ENCODE assay signal across 8 mouse cellular contexts in genomic region chr12:117534087-117534751, GRCm38 (mm10). TPM values are rescaled to one million over a fixed set of nuclear protein-coding genes. Genes with fewer than 3 reads are reported as not detected.
DNase-seq lines count a peak whose midpoint lies in the region; ATAC-seq and TF ChIP-seq lines count a peak whose summit lies in the region.

No protein-coding gene starts in this region.

- peak; percentile 47 for DNase-seq in urinary bladder, adult 2 months (ENCODE audit: low spot score)
- no peak for DNase-seq in urinary bladder, postnatal 10 days (ENCODE audit: low spot score)
- DNase-seq in forebrain, embryonic 11.5 days (ENCODE audit: low spot score): peak; percentile 64
- peak; percentile 45 to 49 for DNase-seq in heart, postnatal 14 days
- DNase-seq in layer of hippocampus, adult 2 months (ENCODE audit: low spot score in 2 of 2): peak; percentile 39 to 46
- peak; percentile 70 for DNase-seq in lung, embryonic 14.5 days
- DNase-seq in thymus, postnatal 10 days (ENCODE audit: low spot score in 2 of 2): peak; percentile 39 to 49

- H3K4me2 ChIP-seq in forebrain, embryonic 11.5 days (ENCODE audit: low read depth, low read length, severe bottlenecking): peak overlapping the region; percentile 96
- peak overlapping the region; percentile 87 for H3K4me2 ChIP-seq in lung, embryonic 14.5 days

- peaks cover 3% of the 10 kb centered on the region; the same call in 1 of the 2 replicates for H3K4me1 ChIP-seq in forebrain, embryonic 11.5 days (replicated peaks; ENCODE audit: control insufficient read depth, insufficient read depth, low read length)
- no peaks in the 10 kb centered on the region for H3K4me1 ChIP-seq in lung, embryonic 14.5 days (ENCODE audit: insufficient read depth)
- H3K4me1 ChIP-seq in olfactory bulb, adult 2 months (ENCODE audit: control insufficient read depth, insufficient read depth, low read length): no peaks in the 10 kb centered on the region

- TF ChIP-seq CTCF in layer of hippocampus, adult 2 months (conservative IDR thresholded peaks at IDR 0.05): peak; percentile 64
- TF ChIP-seq CTCF in lung, embryonic 14.5 days (IDR thresholded peaks at IDR 0.05; ENCODE audit: low read depth): peak; percentile 38
- no peak for TF ChIP-seq CTCF in olfactory bulb, adult 2 months (IDR thresholded peaks at IDR 0.05; ENCODE audit: insufficient read depth, low read depth, low read length)

- H3K9me3 ChIP-seq in forebrain, embryonic 11.5 days (ENCODE audit: control insufficient read depth, low read length): no peaks in the 10 kb centered on the region
- no peaks in the 10 kb centered on the region for H3K9me3 ChIP-seq in lung, embryonic 14.5 days (ENCODE audit: low read depth, low read length)

- peak; percentile 86 for ATAC-seq in forebrain, embryonic 11.5 days (replicated peaks; ENCODE audit: low FRiP score)
- ATAC-seq in lung, embryonic 14.5 days (ENCODE audit: insufficient read depth): peak; percentile 79

- peak overlapping the region; percentile 58 for H3K9ac ChIP-seq in forebrain, embryonic 11.5 days (ENCODE audit: low read length)
- peak overlapping the region; percentile 66 for H3K9ac ChIP-seq in lung, embryonic 14.5 days

- H3K27ac ChIP-seq in forebrain, embryonic 11.5 days (ENCODE audit: low read depth, low read length): no peak overlapping the region
- H3K27ac ChIP-seq in layer of hippocampus, adult 2 months: peak overlapping the region; percentile 85
- peak overlapping the region; percentile 67 for H3K27ac ChIP-seq in lung, embryonic 14.5 days (ENCODE audit: low read depth)
- peak overlapping the region; percentile 19 for H3K27ac ChIP-seq in olfactory bulb, adult 2 months (ENCODE audit: insufficient read depth, low read depth, low read length)

- H3K36me3 ChIP-seq in forebrain, embryonic 11.5 days (ENCODE audit: control insufficient read depth, insufficient read depth, low read length): no peaks in the 10 kb centered on the region
- no peaks in the 10 kb centered on the region for H3K36me3 ChIP-seq in lung, embryonic 14.5 days (ENCODE audit: insufficient read depth)

- WGBS in forebrain, embryonic 11.5 days: under 1% methylated on average over 66 of the region's 66 CpGs
- under 1% methylated on average over 47 of the region's 66 CpGs for WGBS in lung, embryonic 14.5 days
- under 1% methylated on average over 65 of the region's 66 CpGs for WGBS in olfactory bulb, adult 2 months

- H3K4me3 ChIP-seq in forebrain, embryonic 11.5 days (ENCODE audit: low read depth, low read length): peak overlapping the region; percentile 58
- H3K4me3 ChIP-seq in layer of hippocampus, adult 2 months: peak overlapping the region; percentile 72
- H3K4me3 ChIP-seq in lung, embryonic 14.5 days (ENCODE audit: low read depth, low read length): peak overlapping the region; percentile 64
- H3K4me3 ChIP-seq in olfactory bulb, adult 2 months (ENCODE audit: insufficient read depth, low read depth, low read length): peak overlapping the region; percentile 72

- peaks cover 21% of the 10 kb centered on the region for H3K27me3 ChIP-seq in forebrain, embryonic 11.5 days (ENCODE audit: control insufficient read depth, insufficient read depth, low read length)
- peaks cover 26% of the 10 kb centered on the region for H3K27me3 ChIP-seq in lung, embryonic 14.5 days (ENCODE audit: insufficient read depth, low read length)

- intact Hi-C loops in heart, postnatal 14 days (cut with DNase I): loop anchor here (5.0 kb wide), 1 partner anchor 107 kb away; no protein-coding TSS in a partner anchor

- TF ChIP-seq POLR2A in olfactory bulb, adult 2 months (IDR thresholded peaks at IDR 0.05; ENCODE audit: insufficient read depth, low read depth, low read length): no peak; the same call in 1 of the 2 replicates

RNA-seq across cellular contexts. Expression of gene Rapgef5, which starts 17.9 kb away (rescaled TPM):
- 10.9 and 11.4 TPM in 2 replicates for polyA plus RNA-seq in urinary bladder, adult 2 months (2012; rRNA removed)
- 7.9 and 8.3 TPM in 2 replicates for polyA plus RNA-seq in forebrain, embryonic 11.5 days (2014; fragmentation: Nextera tagmentation; extraction: Ambion mirVana)
- total RNA-seq in heart, postnatal 14 days (2021): 10 to 100 TPM; 47.8 to 48.9 TPM
- total RNA-seq in layer of hippocampus, adult 2 months (2021): 100 to 1,000 TPM; 202 to 211 TPM
- 21.5 and 22.9 TPM in 2 replicates for polyA plus RNA-seq in lung, embryonic 14.5 days (2014; fragmentation: Nextera tagmentation; extraction: Ambion mirVana)
- not detected in 2 replicates for polyA plus RNA-seq in olfactory bulb, adult 2 months (2012; ENCODE audit: insufficient read depth, insufficient read length, low replicate concordance, missing spikeins)
